Mouse (Mus musculus) skeletal muscle tissue, postnatal 0 days (tissue): ENCODE measurements around the gene Vmn1r17. TPM values are rescaled to one million over a fixed set of nuclear protein-coding genes. Genes with fewer than 3 reads are reported as not detected.

Experiments used
- polyA plus RNA-seq: library from polyadenylated mRNA; unstranded; fragments of >200 nt; fragmentation: Nextera tagmentation; extraction: Ambion mirVana; gene quantifications from 2 replicates; pipeline ENCODE4 v1.2.1, GENCODE M21; 2015

Vmn1r17 gene
- not detected in 2 replicates for polyA plus RNA-seq

DNA sequence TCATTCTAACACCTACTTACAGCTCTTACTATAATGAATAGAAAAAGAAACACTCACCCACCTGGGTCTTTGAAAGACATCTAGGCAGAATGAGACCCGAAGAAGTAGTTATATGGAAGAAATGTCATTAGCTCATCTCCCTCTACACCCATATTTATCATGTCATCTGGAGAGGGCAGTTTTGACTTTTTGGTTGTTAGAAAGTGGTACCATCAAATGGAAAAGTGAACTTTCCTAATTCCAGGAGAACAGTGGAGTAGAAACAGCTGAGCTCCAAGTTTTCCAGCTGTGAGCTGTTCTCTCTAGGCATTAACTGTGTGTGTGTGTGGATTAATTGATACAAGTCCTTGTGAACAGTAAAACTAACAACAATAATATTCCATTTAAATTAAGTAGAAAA lies at the start of gene Vmn1r17:
Gene Vmn1r17 (minus strand): TSS at position 101 of the 400 bp plus-strand sequence.

DNA sequence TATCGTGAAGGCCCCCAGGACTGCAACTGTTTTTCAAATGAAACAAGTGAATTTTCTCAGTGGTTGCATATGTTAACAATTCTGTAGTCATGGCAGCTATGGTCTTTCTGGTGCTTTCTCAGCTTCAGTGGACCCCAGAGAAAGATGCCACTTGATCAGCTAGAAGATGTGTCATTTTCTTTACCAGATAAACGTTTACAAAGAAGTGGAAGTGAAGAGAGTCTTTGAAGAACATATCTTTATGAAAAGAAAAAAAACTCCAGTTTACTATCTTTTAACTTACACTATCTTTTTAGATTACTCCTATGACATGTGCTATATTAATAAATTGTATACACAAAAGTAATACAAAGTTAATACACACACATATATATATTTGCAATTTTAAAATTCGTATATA lies 40.0 kb upstream of the Vmn1r17 start, which contains the start of gene Vmn1r19:
Gene Vmn1r19 (plus strand): TSS at position 301 of the 400 bp plus-strand sequence.

DNA sequence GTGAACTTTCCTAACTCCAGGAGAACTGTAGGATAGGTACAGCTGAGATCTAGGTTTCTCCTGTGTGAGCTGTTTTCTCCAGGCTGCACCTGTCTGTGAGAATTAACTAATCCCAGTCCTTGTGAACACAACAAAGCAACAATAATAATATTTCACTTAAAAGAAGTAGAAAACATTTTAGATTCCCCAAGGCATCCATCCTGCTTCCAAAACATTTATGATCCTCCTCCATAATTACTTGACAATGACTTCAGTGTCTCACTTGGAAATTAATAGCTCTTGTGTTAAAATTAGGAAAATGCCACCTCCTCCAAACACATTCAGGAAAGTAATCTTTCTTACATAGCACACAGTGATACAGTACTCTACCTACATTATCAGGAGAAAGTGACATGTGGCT lies 32.2 kb upstream of the Vmn1r17 start, which contains the start of gene Vmn1r18:
Gene Vmn1r18 (minus strand): TSS at position 101 of the 400 bp plus-strand sequence.

DNA sequence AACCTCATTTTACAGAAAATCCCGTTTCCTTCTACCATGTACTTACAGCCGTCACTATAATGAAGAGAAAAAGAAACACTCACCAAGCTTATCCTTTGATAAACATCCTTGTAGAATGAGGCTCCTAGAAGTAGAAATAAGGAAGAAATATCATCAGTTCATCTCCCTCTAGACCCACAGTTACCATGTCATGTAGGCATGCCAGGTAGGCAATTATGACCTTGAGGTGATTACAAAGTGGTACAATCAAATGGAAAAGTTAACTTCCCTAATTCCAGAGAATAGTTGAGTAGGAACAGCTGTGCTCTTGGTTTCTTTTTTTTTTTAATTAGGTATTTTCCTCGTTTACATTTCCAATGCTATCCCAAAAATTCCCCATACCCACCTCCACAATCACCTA lies 34.1 kb downstream of the Vmn1r17 start, which contains the start of gene Vmn1r16:
Gene Vmn1r16 (minus strand): TSS at position 101 of the 400 bp plus-strand sequence.

Other genes starting within 250 kb of the Vmn1r17 start
- gene Vmn1r11, start 230.3 kb downstream of the Vmn1r17 start, polyA plus RNA-seq: not detected in 2 replicates
- not detected in 2 replicates for gene Vmn1r12, start 206.8 kb downstream of the Vmn1r17 start, polyA plus RNA-seq
- not detected in 2 replicates for gene Vmn1r13, start 160.4 kb downstream of the Vmn1r17 start, polyA plus RNA-seq
- gene Vmn1r14, start 132.0 kb downstream of the Vmn1r17 start, polyA plus RNA-seq: not detected in 2 replicates
- gene Vmn1r15, start 105.8 kb downstream of the Vmn1r17 start, polyA plus RNA-seq: not detected in 2 replicates
- not detected in 2 replicates for gene Vmn1r16, start 34.2 kb downstream of the Vmn1r17 start, polyA plus RNA-seq
- not detected in 2 replicates for gene Vmn1r18, start 32.1 kb upstream of the Vmn1r17 start, polyA plus RNA-seq
- gene Vmn1r19, start 40.1 kb upstream of the Vmn1r17 start, polyA plus RNA-seq: not detected in 2 replicates
- not detected in 2 replicates for gene Vmn1r20, start 65.2 kb upstream of the Vmn1r17 start, polyA plus RNA-seq
- 4.0 and 5.0 TPM in 2 replicates for gene Ppm1k, start 171.7 kb upstream of the Vmn1r17 start, polyA plus RNA-seq
- 1.2 and 1.4 TPM in 2 replicates for gene Herc6, start 217.3 kb upstream of the Vmn1r17 start, polyA plus RNA-seq